Mouse (Mus musculus) small intestine, adult 10 weeks (tissue): Measurements from ENCODE around the gene Olfr618. TPM values are rescaled to one million over a fixed set of nuclear protein-coding genes. Genes with fewer than 3 reads are reported as not detected.

Source experiments
- polyA plus RNA-seq: library from polyadenylated mRNA; stranded (reverse); fragments of 350-450 nt; fragmentation: Illumina TruSeq; extraction: RNeasy Lipid Tissue Mini Kit (QIAGEN cat#74804); gene quantifications from one replicate; pipeline ENCODE4 v1.2.3, GENCODE M21; 2014; ENCODE audit warnings: low replicate concordance

The Olfr618 gene
- not detected for polyA plus RNA-seq

DNA sequence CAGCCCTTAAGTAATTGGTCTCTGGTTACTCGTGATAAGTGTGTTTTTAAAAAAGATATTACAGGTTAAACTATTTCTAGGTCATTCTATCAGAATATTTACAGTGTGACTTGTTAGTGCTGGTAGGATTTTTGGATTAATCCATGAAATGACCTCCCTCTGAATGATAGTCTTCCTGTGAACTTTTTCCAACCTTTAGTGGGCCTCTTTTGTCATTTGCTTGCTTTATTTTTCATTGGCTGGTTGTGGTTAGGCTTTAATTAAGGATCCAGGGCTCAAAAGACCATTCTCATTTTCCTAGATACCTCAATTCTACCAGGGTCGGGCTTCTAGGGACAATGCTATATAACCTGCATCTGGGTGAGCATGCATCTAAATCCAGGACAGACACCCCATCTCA lies at the start of gene Olfr618:
Olfr618 (plus strand) TSS at position 301 of the 400 bp plus-strand sequence.

GRCm38 (mm10) chr7:103542617-103543016 lies 47.3 kb upstream of the Olfr618 start, which contains the start of gene Olfr612:
Gene Olfr612 (minus strand): TSS chr7:103542717.

GRCm38 (mm10) chr7:103547774-103548173 lies 42.1 kb upstream of the Olfr618 start, which contains the start of gene Olfr613:
Gene Olfr613 (plus strand): TSS chr7:103548074.

DNA sequence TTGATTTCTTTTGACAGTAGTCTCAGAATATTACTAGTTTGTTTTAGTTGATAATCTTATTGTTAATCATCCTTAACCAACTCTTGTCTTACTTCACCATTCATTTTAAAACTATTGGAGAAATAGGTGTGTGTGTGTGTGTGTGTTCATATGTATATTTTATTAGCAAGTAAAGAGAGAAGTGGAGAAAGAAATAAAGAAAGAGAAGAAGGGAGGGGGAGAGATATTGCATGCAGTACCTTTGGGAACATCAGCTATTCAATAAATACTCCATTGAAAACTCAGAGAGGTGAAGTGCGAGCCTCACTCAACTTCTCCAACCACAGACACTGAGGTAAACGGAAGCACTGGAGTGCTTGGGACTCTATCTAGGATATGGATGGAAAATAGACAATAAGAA lies 34.1 kb upstream of the Olfr618 start, which contains the start of gene Olfr615:
Olfr615 (plus strand) TSS at position 301 of the 400 bp plus-strand sequence.

DNA sequence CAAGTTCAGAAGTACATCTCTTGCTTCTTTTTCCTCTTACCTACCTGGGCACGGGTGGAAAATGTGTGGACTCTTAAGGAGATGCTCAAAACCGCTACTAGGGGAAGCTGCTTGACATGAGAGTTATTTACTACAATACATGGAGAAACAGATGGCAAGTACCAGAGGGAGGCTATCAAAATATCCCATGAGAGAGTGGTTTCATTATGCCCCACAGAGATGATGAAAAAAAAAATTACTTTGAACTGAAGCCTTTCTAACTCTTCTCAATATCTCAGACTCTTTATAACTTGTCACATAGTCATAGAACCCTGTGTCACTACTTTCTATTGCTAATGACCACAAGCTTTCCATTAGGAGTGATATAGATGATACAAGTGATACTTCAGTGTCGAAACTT lies 20.9 kb upstream of the Olfr618 start, which contains the start of gene Olfr616:
Olfr616 (minus strand) TSS at position 101 of the 400 bp plus-strand sequence.

GRCm38 (mm10) chr7:103572761-103573160 lies 17.1 kb upstream of the Olfr618 start, which contains the start of gene Olfr617:
Gene Olfr617 (plus strand): TSS chr7:103573061.

GRCm38 (mm10) chr7:103600275-103600674 lies 10.4 kb downstream of the Olfr618 start, which contains the start of gene Olfr619:
Gene Olfr619 (plus strand): TSS chr7:103600575.

GRCm38 (mm10) chr7:103612434-103612833 lies 22.5 kb downstream of the Olfr618 start, which contains the start of gene Olfr620:
Gene Olfr620 (minus strand): TSS chr7:103612534.

GRCm38 (mm10) chr7:103642602-103643001 lies 52.7 kb downstream of the Olfr618 start, which contains the start of gene Olfr622:
Gene Olfr622 (minus strand): TSS chr7:103642702.

Other genes with a start within 250 kb of the Olfr618 start
- not detected for gene Olfr600, start 240.4 kb upstream of the Olfr618 start, polyA plus RNA-seq
- not detected for gene Olfr601, start 227.4 kb upstream of the Olfr618 start, polyA plus RNA-seq
- gene Olfr603, start 203.9 kb upstream of the Olfr618 start, polyA plus RNA-seq = not detected
- not detected for gene Usp17lc, start 175.0 kb upstream of the Olfr618 start, polyA plus RNA-seq
- not detected for gene Olfr605, start 144.7 kb upstream of the Olfr618 start, polyA plus RNA-seq
- not detected for gene Olfr606, start 141.1 kb upstream of the Olfr618 start, polyA plus RNA-seq
- gene Olfr607, start 126.0 kb upstream of the Olfr618 start, polyA plus RNA-seq = not detected
- gene Olfr608, start 120.2 kb upstream of the Olfr618 start, polyA plus RNA-seq = not detected
- not detected for gene Olfr609, start 92.0 kb upstream of the Olfr618 start, polyA plus RNA-seq
- not detected for gene Olfr610, start 78.0 kb upstream of the Olfr618 start, polyA plus RNA-seq
- not detected for gene Olfr611, start 69.3 kb upstream of the Olfr618 start, polyA plus RNA-seq
- gene Olfr612, start 47.4 kb upstream of the Olfr618 start, polyA plus RNA-seq = not detected
- not detected for gene Olfr613, start 42.0 kb upstream of the Olfr618 start, polyA plus RNA-seq
- not detected for gene Olfr615, start 34.0 kb upstream of the Olfr618 start, polyA plus RNA-seq
- not detected for gene Olfr616, start 21.0 kb upstream of the Olfr618 start, polyA plus RNA-seq
- gene Olfr617, start 17.0 kb upstream of the Olfr618 start, polyA plus RNA-seq = not detected
- gene Olfr619, start 10.5 kb downstream of the Olfr618 start, polyA plus RNA-seq = not detected
- not detected for gene Olfr620, start 22.4 kb downstream of the Olfr618 start, polyA plus RNA-seq
- gene Olfr622, start 52.6 kb downstream of the Olfr618 start, polyA plus RNA-seq = not detected
- gene Olfr623, start 73.6 kb downstream of the Olfr618 start, polyA plus RNA-seq = not detected
- gene Olfr624, start 81.1 kb downstream of the Olfr618 start, polyA plus RNA-seq = 0.78 TPM
- gene Olfr625-ps1, start 92.6 kb downstream of the Olfr618 start, polyA plus RNA-seq = not detected
- gene Olfr243, start 124.6 kb downstream of the Olfr618 start, polyA plus RNA-seq = not detected
- gene Olfr628, start 140.3 kb downstream of the Olfr618 start, polyA plus RNA-seq = not detected
- not detected for gene Olfr629, start 154.8 kb downstream of the Olfr618 start, polyA plus RNA-seq
- not detected for gene Olfr630, start 167.2 kb downstream of the Olfr618 start, polyA plus RNA-seq
- gene Olfr69, start 181.5 kb downstream of the Olfr618 start, polyA plus RNA-seq = not detected
- gene Olfr68, start 189.6 kb downstream of the Olfr618 start, polyA plus RNA-seq = not detected
- gene Olfr67, start 201.7 kb downstream of the Olfr618 start, polyA plus RNA-seq = not detected
- gene Hbb-bt, start 223.9 kb downstream of the Olfr618 start, polyA plus RNA-seq = 1.4 TPM
- 17.2 TPM for gene Hbb-bs, start 238.0 kb downstream of the Olfr618 start, polyA plus RNA-seq